Mouse (Mus musculus) ES-Bruce4 (cell line): ENCODE measurements at regions not wholly inside any gene's neighbourhood (a gene's known extent, or its start where the extent isn't known, plus 50 kb on each side); places are given as distances from the start of the nearest gene placed in this dataset.

Experiments
- CTCF ChIP-seq: IDR thresholded peaks from one replicate; pipeline ENCODE4 v1.8.1; 2011; ENCODE audit warnings: low read depth, low read length
- POLR2A ChIP-seq: IDR thresholded peaks from one replicate; pipeline ENCODE4 v1.8.1; 2011; ENCODE audit warnings: low read length; ENCODE audit not compliant: insufficient read depth

- TF ChIP-seq CTCF (no peak), POLR2A (no peak)
Measured at GRCm38 (mm10) chr3:14998521-14998920, 112.4 kb downstream of the Car2 start.
